Mouse (Mus musculus): ENCODE measurements around the gene Exoc5. TPM values are rescaled to one million over a fixed set of nuclear protein-coding genes. Genes with fewer than 3 reads are reported as not detected.

Gene Exoc5
- total and polyA plus RNA-seq, 3 experiments: 20.1 to 65.1 (median 38.9) TPM

GRCm38 (mm10) chr14:49063838-49064237, 2.6 kb downstream of the Exoc5 start:
- H3K9ac ChIP-seq (ENCODE audit: insufficient read depth, low read depth): no peak overlapping the region
- dilution Hi-C loops (cut with MboI; ENCODE audit: extremely low pct_ligation_motif_present, extremely low pct_unique_long_range_greater_than_20kb, low sequenced_read_pairs): no loop called here
- H3K27ac ChIP-seq (ENCODE audit: insufficient read depth, low read depth): no peak overlapping the region
- no peaks in the 10 kb centered on the region for H3K27me3 ChIP-seq (replicated peaks)
- H3K4me1 ChIP-seq (ENCODE audit: control insufficient read depth in 1 of 2, insufficient read depth in 2 of 2): peaks cover 0 to 33% of the 10 kb centered on the region in 2 experiments; a peak in 2 of 4 replicates
- no peaks in the 10 kb centered on the region for H3K9me3 ChIP-seq (replicated peaks; ENCODE audit: low read length)
- TF ChIP-seq NRF1 (IDR thresholded peaks at IDR 0.05; ENCODE audit: low read depth, low read length) (no peak), MAX (IDR thresholded peaks at IDR 0.05; ENCODE audit: low read length) (no peak), KAT2A (IDR thresholded peaks at IDR 0.05; ENCODE audit: insufficient replicate concordance, low read length) (no peak), CHD1 (IDR thresholded peaks at IDR 0.05; ENCODE audit: low read depth, low read length) (no peak), SMC3 (IDR thresholded peaks at IDR 0.05; ENCODE audit: low read depth, low read length) (no peak), BHLHE40 (IDR thresholded peaks at IDR 0.05; ENCODE audit: low read depth, low read length) (no peak), ELF1 (IDR thresholded peaks at IDR 0.05; ENCODE audit: low read depth, low read length) (no peak), MAZ (IDR thresholded peaks at IDR 0.05; ENCODE audit: low read depth, low read length) (no peak), ZMIZ1 (IDR thresholded peaks at IDR 0.05; ENCODE audit: low read depth, low read length) (no peak), SIN3A (IDR thresholded peaks at IDR 0.05; ENCODE audit: low read length) (no peak), MEF2A (IDR thresholded peaks at IDR 0.05; ENCODE audit: borderline replicate concordance, low read depth, low read length) (no peak), JUND (conservative IDR thresholded peaks at IDR 0.05; ENCODE audit: low read depth, low read length) (no peak), MAFK (IDR thresholded peaks at IDR 0.05; ENCODE audit: insufficient replicate concordance, low read length) (no peak), TBP (conservative IDR thresholded peaks at IDR 0.05; ENCODE audit: low read depth, low read length) (no peak), UBTF (IDR thresholded peaks at IDR 0.05; ENCODE audit: low read depth, low read length) (no peak), JUN (IDR thresholded peaks at IDR 0.05; ENCODE audit: insufficient read depth, low read depth, low read length) (no peak), USF2 (conservative IDR thresholded peaks at IDR 0.05; ENCODE audit: low read depth, low read length) (no peak), USF1 (IDR thresholded peaks at IDR 0.05; ENCODE audit: low read depth, low read length) (no peak), ZNF384 (IDR thresholded peaks at IDR 0.05; ENCODE audit: low read depth, low read length) (no peak)
- H3K79me2 ChIP-seq (replicated peaks; ENCODE audit: control insufficient read depth, extremely low read depth, insufficient read depth, poor library complexity, severe bottlenecking): peaks cover 33% of the 10 kb centered on the region
- no peak for DNase-seq (ENCODE audit: extremely low read depth)
- H3K4me2 ChIP-seq (ENCODE audit: insufficient read depth, low read depth, poor library complexity, severe bottlenecking): no peak overlapping the region; the same call in 1 of the 2 replicates
- in situ Hi-C loops (cut with MboI; ENCODE audit: low pct_ligation_motif_present, low pct_unique_long_range_greater_than_20kb, low sequenced_read_pairs): no loop called here
- peaks cover 0 to 3% of the 10 kb centered on the region in 2 experiments for H3K36me3 ChIP-seq (replicated peaks in 1 of 2; ENCODE audit: control insufficient read depth in 1 of 2, insufficient read depth in 1 of 2, low read length in 1 of 2)
- peak overlapping the region in 1 of 3 experiments; percentile 85 for H3K4me3 ChIP-seq (replicated peaks in 1 of 3; ENCODE audit: low read depth in 2 of 3, low read length in 2 of 3, poor library complexity in 1 of 3)

GRCm38 (mm10) chr14:49049492-49049891, 17.0 kb downstream of the Exoc5 start:
- H3K27me3 ChIP-seq (replicated peaks): no peaks in the 10 kb centered on the region
- H3K4me2 ChIP-seq (ENCODE audit: insufficient read depth, low read depth, poor library complexity, severe bottlenecking): no peak overlapping the region
- DNase-seq (ENCODE audit: extremely low read depth): no peak
- TF ChIP-seq E2F4 (IDR thresholded peaks at IDR 0.05; ENCODE audit: insufficient replicate concordance, low read depth, low read length) (no peak), CHD1 (IDR thresholded peaks at IDR 0.05; ENCODE audit: low read depth, low read length) (no peak), EP300 (IDR thresholded peaks at IDR 0.05; ENCODE audit: low read length) (no peak), CHD2 (IDR thresholded peaks at IDR 0.05; ENCODE audit: low read length) (no peak), JUND (conservative IDR thresholded peaks at IDR 0.05; ENCODE audit: low read depth, low read length) (no peak), MYC (IDR thresholded peaks at IDR 0.05; ENCODE audit: low read depth, low read length) (no peak), HCFC1 (IDR thresholded peaks at IDR 0.05; ENCODE audit: low read depth, low read length) (no peak), RAD21 (IDR thresholded peaks at IDR 0.05; ENCODE audit: low read depth, low read length) (no peak), POLR2A (IDR thresholded peaks at IDR 0.05; ENCODE audit: low read depth, low read length) (no peak), ZNF384 (IDR thresholded peaks at IDR 0.05; ENCODE audit: low read depth, low read length) (no peak), MAZ (IDR thresholded peaks at IDR 0.05; ENCODE audit: low read depth, low read length) (no peak), ETS1 (conservative IDR thresholded peaks at IDR 0.05; ENCODE audit: low read depth, low read length) (no peak), TBP (conservative IDR thresholded peaks at IDR 0.05; ENCODE audit: low read depth, low read length) (no peak)
- H3K4me1 ChIP-seq (ENCODE audit: control insufficient read depth in 1 of 2, insufficient read depth in 2 of 2): no peaks in the 10 kb centered on the region
- dilution Hi-C loops (cut with MboI; ENCODE audit: extremely low pct_ligation_motif_present, extremely low pct_unique_long_range_greater_than_20kb, low sequenced_read_pairs): no loop called here
- H3K36me3 ChIP-seq (replicated peaks in 1 of 2; ENCODE audit: control insufficient read depth in 1 of 2, insufficient read depth in 1 of 2, low read length in 1 of 2): peaks cover 3 to 28% of the 10 kb centered on the region in 2 experiments
- no peaks in the 10 kb centered on the region for H3K9me3 ChIP-seq (replicated peaks; ENCODE audit: low read length)
- H3K9ac ChIP-seq (ENCODE audit: insufficient read depth, low read depth): no peak overlapping the region
- in situ Hi-C loops (cut with MboI; ENCODE audit: low pct_ligation_motif_present, low pct_unique_long_range_greater_than_20kb, low sequenced_read_pairs): no loop called here
- H3K79me2 ChIP-seq (replicated peaks; ENCODE audit: control insufficient read depth, extremely low read depth, insufficient read depth, poor library complexity, severe bottlenecking): no peaks in the 10 kb centered on the region
- no peak overlapping the region for H3K4me3 ChIP-seq (replicated peaks in 1 of 3; ENCODE audit: low read depth in 2 of 3, low read length in 2 of 3, poor library complexity in 1 of 3)
- H3K27ac ChIP-seq (ENCODE audit: insufficient read depth, low read depth): no peak overlapping the region
